Mouse (Mus musculus): ENCODE results near the gene Wdr77.

- no peak for TF ChIP-seq CTCF (IDR thresholded peaks at IDR 0.05; ENCODE audit: extremely low read depth, insufficient read depth, insufficient read length, insufficient replicate concordance)
- TF ChIP-seq POLR2A (IDR thresholded peaks at IDR 0.05; ENCODE audit: low read depth, low read length): no peak
Measured at GRCm38 (mm10) chr3:105933926-105934325, 25.2 kb upstream of the Wdr77 start.

Measured in spleen, adult 2 months (tissue).